Mouse (Mus musculus): ENCODE data around the gene Chrna4.

GRCm38 (mm10) chr2:180988948-180989347 lies 54.4 kb downstream of the Chrna4 start:
- TF ChIP-seq GATA1 (IDR thresholded peaks at IDR 0.05; ENCODE audit: borderline replicate concordance, low read length) (no peak), FLI1 (IDR thresholded peaks at IDR 0.05; ENCODE audit: low read length) (no peak)
